9 mouse cellular contexts compared by ENCODE assay signal in the genomic region with DNA sequence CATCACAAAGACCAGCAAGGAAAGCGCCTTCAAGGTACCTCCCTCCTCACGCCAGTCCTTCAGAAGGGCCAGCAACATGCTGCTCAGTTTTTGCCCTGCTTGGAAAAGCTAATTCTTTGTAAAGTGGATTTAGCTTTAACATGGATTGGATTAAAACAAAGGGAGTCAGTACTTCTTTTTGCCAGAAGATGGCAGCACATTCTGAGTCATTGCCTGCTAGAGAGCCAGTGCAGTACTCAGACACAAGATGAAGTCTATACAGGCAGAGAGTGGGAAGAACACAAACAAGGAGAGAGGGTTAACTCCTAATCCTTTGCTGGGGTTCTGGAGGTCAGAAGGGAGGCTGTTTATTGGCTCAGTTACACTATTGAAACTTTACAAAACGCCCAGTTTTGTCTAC. TPM values are rescaled to one million over a fixed set of nuclear protein-coding genes. Genes with fewer than 3 reads are reported as not detected.
A peak's percentile ranks its signal among the peaks of the same experiment; 100 is the strongest.
DNase-seq lines count a peak whose midpoint lies in the region; ATAC-seq and TF ChIP-seq lines count a peak whose summit lies in the region.
"Had no signal": no experiment of that assay in that cellular context is flagged by ENCODE, and none has a peak within 500 bp of the region (broad histone marks: within the 10 kb centered on the region; RNA-seq: fewer than 3 reads in every experiment).

No protein-coding gene starts in this region.

- no peaks in the 10 kb centered on the region for H3K4me1 ChIP-seq in hindbrain, embryonic 10.5 days (replicated peaks)
- H3K4me1 ChIP-seq in hindbrain, embryonic 12.5 days: no peaks in the 10 kb centered on the region
- no peaks in the 10 kb centered on the region for H3K4me1 ChIP-seq in embryonic facial prominence, embryonic 10.5 days
- no peaks in the 10 kb centered on the region for H3K4me1 ChIP-seq in stomach, postnatal 0 days (replicated peaks; ENCODE audit: control insufficient read depth, insufficient read depth)
- H3K4me1 ChIP-seq: embryonic facial prominence, embryonic 12.5 days had no signal

- no peaks in the 10 kb centered on the region for H3K9me3 ChIP-seq in hindbrain, embryonic 10.5 days
- no peaks in the 10 kb centered on the region for H3K9me3 ChIP-seq in hindbrain, embryonic 12.5 days (replicated peaks)
- no peaks in the 10 kb centered on the region for H3K9me3 ChIP-seq in embryonic facial prominence, embryonic 10.5 days
- no peaks in the 10 kb centered on the region for H3K9me3 ChIP-seq in stomach, postnatal 0 days (ENCODE audit: control insufficient read depth, low read length)
- H3K9me3 ChIP-seq: embryonic facial prominence, embryonic 12.5 days had no signal

- WGBS in hindbrain, embryonic 10.5 days: 58% methylated on average over 3 of the region's 3 CpGs
- 58% methylated on average over 3 of the region's 3 CpGs for WGBS in hindbrain, embryonic 12.5 days
- WGBS in embryonic facial prominence, embryonic 10.5 days: 61% methylated on average over 3 of the region's 3 CpGs
- 35% methylated on average over 3 of the region's 3 CpGs for WGBS in stomach, postnatal 0 days

- no peak overlapping the region for H3K4me3 ChIP-seq in hindbrain, embryonic 10.5 days
- no peak overlapping the region for H3K4me3 ChIP-seq in hindbrain, embryonic 12.5 days
- H3K4me3 ChIP-seq in embryonic facial prominence, embryonic 10.5 days: no peak overlapping the region; the same call in 1 of the 2 replicates
- no peak overlapping the region for H3K4me3 ChIP-seq in stomach, postnatal 0 days (ENCODE audit: low read depth, low read length)
- H3K4me3 ChIP-seq: embryonic facial prominence, embryonic 12.5 days had no signal

- no peak for ATAC-seq in hindbrain, embryonic 12.5 days (ENCODE audit: low FRiP score)
- ATAC-seq in monocyte, adult 5-6 weeks (replicated peaks; ENCODE audit: insufficient number of reproducible peaks, low FRiP score, low TSS enrichment, poor library complexity, severe bottlenecking): peak; percentile 83
- peak; percentile 77; the same call in 1 of the 2 replicates for ATAC-seq in stomach, postnatal 0 days (ENCODE audit: low FRiP score, low TSS enrichment)

- H3K27ac ChIP-seq in hindbrain, embryonic 10.5 days: no peak overlapping the region
- H3K27ac ChIP-seq in hindbrain, embryonic 12.5 days: no peak overlapping the region
- no peak overlapping the region for H3K27ac ChIP-seq in embryonic facial prominence, embryonic 10.5 days (replicated peaks)
- no peak overlapping the region for H3K27ac ChIP-seq in stomach, postnatal 0 days (replicated peaks)
- H3K27ac ChIP-seq: embryonic facial prominence, embryonic 12.5 days had no signal

- peak; percentile 90 for TF ChIP-seq CTCF in stomach, postnatal 0 days (IDR thresholded peaks at IDR 0.05; ENCODE audit: low read depth)

- intact Hi-C loops in left cerebral cortex, postnatal 4 days (cut with DNase I): loop anchor here (5.0 kb wide), 1 partner anchor 159 kb away; no protein-coding TSS in a partner anchor

- H3K9ac ChIP-seq in hindbrain, embryonic 12.5 days: no peak overlapping the region
- no peak overlapping the region for H3K9ac ChIP-seq in stomach, postnatal 0 days (ENCODE audit: low read length)
- H3K9ac ChIP-seq: embryonic facial prominence, embryonic 12.5 days had no signal

- no peaks in the 10 kb centered on the region for H3K27me3 ChIP-seq in hindbrain, embryonic 10.5 days (ENCODE audit: insufficient read depth, poor library complexity, severe bottlenecking)
- H3K27me3 ChIP-seq in hindbrain, embryonic 12.5 days: no peaks in the 10 kb centered on the region
- no peaks in the 10 kb centered on the region for H3K27me3 ChIP-seq in embryonic facial prominence, embryonic 10.5 days (replicated peaks; ENCODE audit: low read depth, poor library complexity, severe bottlenecking)
- no peaks in the 10 kb centered on the region for H3K27me3 ChIP-seq in stomach, postnatal 0 days (ENCODE audit: control insufficient read depth, insufficient read depth, low read length)
- H3K27me3 ChIP-seq: embryonic facial prominence, embryonic 12.5 days had no signal

- peak; percentile 42 for DNase-seq in hindbrain, embryonic 10.5 days (ENCODE audit: low spot score)
- peak; percentile 60 for DNase-seq in adrenal gland, adult 2 months
- DNase-seq in embryonic facial prominence, embryonic 10.5 days (ENCODE audit: low spot score): peak; percentile 37
- peak; percentile 79 for DNase-seq in hindlimb bud, embryonic 11.5 days (ENCODE audit: extremely low spot score, low read depth, low spot score)
- peak; percentile 21 for DNase-seq in left cerebral cortex, postnatal 4 days
- peak; percentile 43 for DNase-seq in stomach, postnatal 0 days (ENCODE audit: low spot score)

- H3K36me3 ChIP-seq in hindbrain, embryonic 10.5 days: peaks cover 58% of the 10 kb centered on the region
- peaks cover 24% of the 10 kb centered on the region for H3K36me3 ChIP-seq in hindbrain, embryonic 12.5 days
- H3K36me3 ChIP-seq in embryonic facial prominence, embryonic 10.5 days (replicated peaks): peaks cover 77% of the 10 kb centered on the region
- peaks cover 9% of the 10 kb centered on the region for H3K36me3 ChIP-seq in stomach, postnatal 0 days (ENCODE audit: control insufficient read depth, insufficient read depth, low read length)

- H3K4me2 ChIP-seq in hindbrain, embryonic 12.5 days (replicated peaks): no peak overlapping the region
- H3K4me2 ChIP-seq in stomach, postnatal 0 days (replicated peaks; ENCODE audit: low read depth): no peak overlapping the region
- H3K4me2 ChIP-seq: embryonic facial prominence, embryonic 12.5 days had no signal

- TF ChIP-seq EP300 in stomach, postnatal 0 days (optimal IDR thresholded peaks at IDR 0.05): no peak

RNA-seq across cellular contexts. Expression of a gene that starts 17.6 kb away (rescaled TPM):
- polyA plus RNA-seq in hindbrain, embryonic 10.5 days (2016; fragmentation: Nextera tagmentation; extraction: Ambion mirVana): 622 and 639 TPM in 2 replicates
- 465 and 485 TPM in 2 replicates for polyA plus RNA-seq in hindbrain, embryonic 12.5 days (2016; fragmentation: Nextera tagmentation; extraction: Ambion mirVana)
- total RNA-seq in adrenal gland, adult 2 months (2021): 100 to 1,000 TPM; 128 to 150 TPM
- polyA plus RNA-seq in adrenal gland, adult 2 months (2012; rRNA removed): 13.8 and 16.8 TPM in 2 replicates
- polyA plus RNA-seq in embryonic facial prominence, embryonic 10.5 days (2016; fragmentation: Nextera tagmentation; extraction: Ambion mirVana): 622 and 633 TPM in 2 replicates
- 100 to 1,000 TPM; 141 to 149 TPM for total RNA-seq in left cerebral cortex, postnatal 4 days (2021)
- 121 to 126 TPM (median 122 TPM) in 3 replicates for total RNA-seq in monocyte, adult 5-6 weeks (2017)
- 451 and 460 TPM in 2 replicates for polyA plus RNA-seq in stomach, postnatal 0 days (2015; fragmentation: Nextera tagmentation; extraction: Ambion mirVana)

RNA-seq across cellular contexts. Expression of a gene that starts 40.4 kb away (rescaled TPM):
- 2.3 and 2.8 TPM in 2 replicates for polyA plus RNA-seq in hindbrain, embryonic 10.5 days (2016; fragmentation: Nextera tagmentation; extraction: Ambion mirVana)
- 1.6 and 1.8 TPM in 2 replicates for polyA plus RNA-seq in hindbrain, embryonic 12.5 days (2016; fragmentation: Nextera tagmentation; extraction: Ambion mirVana)
- total RNA-seq in adrenal gland, adult 2 months (2021): not detected
- not detected in 2 replicates for polyA plus RNA-seq in adrenal gland, adult 2 months (2012; rRNA removed)
- polyA plus RNA-seq in embryonic facial prominence, embryonic 10.5 days (2016; fragmentation: Nextera tagmentation; extraction: Ambion mirVana): 3.0 and 3.1 TPM in 2 replicates
- total RNA-seq in left cerebral cortex, postnatal 4 days (2021): under 1 TPM in 1 of 2 experiments, not detected in 1; 0.28 TPM
- total RNA-seq in monocyte, adult 5-6 weeks (2017): 0.19 to 0.43 TPM in 2 of 3 replicates, not detected in the other
- 0.56 and 0.70 TPM in 2 replicates for polyA plus RNA-seq in stomach, postnatal 0 days (2015; fragmentation: Nextera tagmentation; extraction: Ambion mirVana)

RNA-seq across cellular contexts. Expression of a gene that starts 48.5 kb away (rescaled TPM):
- 10.6 and 11.6 TPM in 2 replicates for polyA plus RNA-seq in hindbrain, embryonic 10.5 days (2016; fragmentation: Nextera tagmentation; extraction: Ambion mirVana)
- 11.4 and 11.6 TPM in 2 replicates for polyA plus RNA-seq in hindbrain, embryonic 12.5 days (2016; fragmentation: Nextera tagmentation; extraction: Ambion mirVana)
- total RNA-seq in adrenal gland, adult 2 months (2021): 10 to 100 TPM; 27.7 to 34.8 TPM
- 7.7 and 12.0 TPM in 2 replicates for polyA plus RNA-seq in adrenal gland, adult 2 months (2012; rRNA removed)
- polyA plus RNA-seq in embryonic facial prominence, embryonic 10.5 days (2016; fragmentation: Nextera tagmentation; extraction: Ambion mirVana): 13.6 and 14.4 TPM in 2 replicates
- 10 to 100 TPM; 11.4 to 11.7 TPM for total RNA-seq in left cerebral cortex, postnatal 4 days (2021)
- 7.1 to 12.2 TPM (median 7.6 TPM) in 3 replicates for total RNA-seq in monocyte, adult 5-6 weeks (2017)
- polyA plus RNA-seq in stomach, postnatal 0 days (2015; fragmentation: Nextera tagmentation; extraction: Ambion mirVana): 3.7 and 4.1 TPM in 2 replicates

RNA-seq across cellular contexts. Expression of a gene that starts 48.6 kb away (rescaled TPM):
- 172 and 202 TPM in 2 replicates for polyA plus RNA-seq in hindbrain, embryonic 10.5 days (2016; fragmentation: Nextera tagmentation; extraction: Ambion mirVana)
- 194 TPM in 2 replicates for polyA plus RNA-seq in hindbrain, embryonic 12.5 days (2016; fragmentation: Nextera tagmentation; extraction: Ambion mirVana)
- total RNA-seq in adrenal gland, adult 2 months (2021): 100 to 1,000 TPM; 246 to 354 TPM
- polyA plus RNA-seq in adrenal gland, adult 2 months (2012; rRNA removed): 31.1 and 40.3 TPM in 2 replicates
- polyA plus RNA-seq in embryonic facial prominence, embryonic 10.5 days (2016; fragmentation: Nextera tagmentation; extraction: Ambion mirVana): 231 and 233 TPM in 2 replicates
- 100 to 1,000 TPM; 188 to 193 TPM for total RNA-seq in left cerebral cortex, postnatal 4 days (2021)
- 172 to 282 TPM (median 279 TPM) in 3 replicates for total RNA-seq in monocyte, adult 5-6 weeks (2017)
- polyA plus RNA-seq in stomach, postnatal 0 days (2015; fragmentation: Nextera tagmentation; extraction: Ambion mirVana): 79.5 and 80.2 TPM in 2 replicates

Comparison
In these comparisons a context has a peak if more than half of its experiments do, and no peak if none do; other contexts are left out.
1. DNase-seq: peak in every context shown above with its lines; median percentile 79 in hindlimb bud, embryonic 11.5 days; 60 in adrenal gland, adult 2 months; 43 in stomach, postnatal 0 days; 42 in hindbrain, embryonic 10.5 days; 37 in embryonic facial prominence, embryonic 10.5 days; 21 in left cerebral cortex, postnatal 4 days.
2. RNA of a gene that starts 17.6 kb away (polyA plus RNA-seq): 622 to 633 TPM in embryonic facial prominence, embryonic 10.5 days, 622 to 639 TPM in hindbrain, embryonic 10.5 days, 465 to 485 TPM in hindbrain, embryonic 12.5 days and 451 to 460 TPM in stomach, postnatal 0 days; 13.8 to 16.8 TPM in adrenal gland, adult 2 months; every median in the first group is over 10 times any median in the second.